Mouse (Mus musculus) thymus, postnatal 0 days (tissue): ENCODE results near the gene Cutc. TPM values are rescaled to one million over a fixed set of nuclear protein-coding genes. Genes with fewer than 3 reads are reported as not detected.

Source experiments
- DNase-seq: peaks from one replicate; pipeline ENCODE4 v3.0.0-alpha.2; 2015; ENCODE audit warnings: low spot score
- polyA plus RNA-seq: library from polyadenylated mRNA; unstranded; fragments of >200 nt; fragmentation: Nextera tagmentation; extraction: Ambion mirVana; gene quantifications from 2 replicates; pipeline ENCODE4 v1.2.1, GENCODE M21; 2015

Gene Cutc
- polyA plus RNA-seq: 25.4 and 26.5 TPM in 2 replicates

DNA sequence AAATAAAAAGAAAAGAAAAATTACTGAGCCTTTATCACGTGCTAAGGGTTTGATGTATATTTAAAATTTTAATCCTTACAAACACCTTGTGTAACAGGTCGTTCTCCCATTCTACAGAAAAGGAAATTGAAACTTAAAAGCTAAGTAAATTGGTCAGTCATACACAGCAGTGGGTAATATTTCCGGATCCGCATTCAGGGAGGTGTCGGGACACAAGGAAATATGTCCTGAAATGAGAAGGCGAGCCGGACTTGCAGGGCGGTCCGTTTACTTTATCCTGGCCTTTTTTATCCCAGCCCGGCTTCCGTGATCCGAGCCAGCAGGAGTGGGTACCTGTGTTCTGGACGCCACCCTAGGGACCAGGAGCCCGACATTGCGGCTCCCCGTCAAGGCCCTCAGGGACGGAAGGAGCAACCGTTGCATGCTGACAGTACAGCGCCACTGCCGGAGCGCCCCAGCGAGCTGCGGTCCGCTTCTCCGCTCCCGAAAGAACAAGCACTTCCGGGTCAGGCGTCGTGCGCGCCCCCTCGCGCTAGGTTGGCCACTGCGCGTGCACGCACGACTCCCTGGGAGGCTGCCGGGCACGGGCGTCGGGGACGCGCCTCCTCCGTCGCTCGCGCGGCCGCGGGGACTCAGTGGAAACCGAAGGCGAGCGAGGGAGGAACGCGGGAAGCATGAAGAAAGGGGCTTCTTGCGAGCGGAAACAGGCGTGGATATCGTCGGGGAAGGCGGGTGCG, at the start of gene Cutc, which contains the start of gene Cox15:
Cutc (plus strand) TSS at position 508 of the 737 bp plus-strand sequence.
Cox15 (minus strand) TSS at position 512 of the 737 bp plus-strand sequence.
- DNase-seq: peak; percentile 99

DNA sequence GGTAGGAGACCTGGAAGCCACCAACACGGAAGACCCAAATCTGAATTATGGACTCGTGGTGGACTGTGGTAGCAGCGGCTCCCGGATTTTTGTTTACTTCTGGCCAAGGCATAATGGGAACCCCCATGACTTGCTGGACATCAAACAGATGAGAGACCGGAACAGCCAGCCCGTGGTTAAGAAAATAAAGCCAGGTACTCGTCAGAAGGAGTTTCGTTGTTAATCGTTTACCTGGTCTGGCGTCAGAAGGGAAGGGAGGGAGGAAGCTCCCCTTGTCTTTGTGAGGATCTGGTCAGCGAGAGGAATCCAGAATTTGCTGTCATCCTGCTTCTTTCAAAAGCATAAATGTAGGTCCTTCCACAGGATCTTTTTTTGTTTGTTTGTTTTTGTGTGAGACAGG, 48.6 kb upstream of the Cutc start:
- DNase-seq: no peak

DNA sequence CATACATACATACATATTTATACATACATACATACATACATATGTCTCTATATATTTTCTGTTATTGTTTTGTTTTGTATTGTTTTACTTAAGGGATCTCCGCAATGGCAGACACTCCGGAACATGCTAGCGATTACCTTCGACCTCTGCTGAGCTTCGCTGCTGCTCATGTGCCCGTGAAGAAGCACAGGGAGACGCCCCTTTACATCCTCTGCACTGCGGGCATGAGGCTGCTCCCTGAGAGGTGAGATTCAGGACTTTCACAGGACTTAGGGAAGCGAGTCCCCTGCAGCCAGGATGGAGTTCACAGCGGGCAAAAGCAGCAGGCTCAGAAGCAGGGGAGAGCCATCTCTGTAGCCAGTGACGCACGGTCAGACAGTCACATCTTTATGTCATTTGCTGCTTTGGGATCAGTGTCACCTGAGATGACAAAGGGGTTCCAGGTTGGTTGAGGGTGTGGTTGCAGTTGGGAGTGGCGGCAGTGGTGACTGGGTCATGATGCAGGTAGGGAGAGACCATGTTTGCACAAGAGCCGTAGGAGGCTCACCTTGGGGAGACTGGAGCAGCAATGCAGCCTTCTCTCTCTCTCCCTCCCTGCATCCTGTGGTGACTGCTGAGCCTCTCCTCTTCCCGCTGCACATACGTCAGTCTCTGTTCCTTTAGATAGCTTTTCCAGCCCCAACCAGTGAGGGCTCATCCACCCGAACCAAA, 47.9 kb upstream of the Cutc start:
- DNase-seq: no peak

DNA sequence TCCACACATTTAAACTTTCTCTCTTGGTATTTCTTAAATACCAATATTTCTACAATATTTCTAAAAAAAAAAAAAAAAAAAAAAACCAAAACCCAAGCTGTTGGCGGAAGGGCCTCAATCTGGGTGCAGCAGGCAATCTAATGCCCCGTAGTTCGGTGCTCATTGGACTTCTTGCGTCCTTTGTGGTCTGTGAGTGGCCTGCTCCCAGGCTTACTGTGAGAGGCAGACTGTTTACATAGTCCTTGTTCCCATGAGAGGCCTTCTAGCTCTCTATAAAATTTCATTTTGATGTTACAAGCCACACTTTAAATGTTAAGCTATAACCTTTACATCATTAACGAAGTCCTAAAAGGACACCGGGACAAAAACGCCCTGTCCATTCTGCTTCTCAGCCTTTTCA, 44.6 kb upstream of the Cutc start:
- DNase-seq: no peak

DNA sequence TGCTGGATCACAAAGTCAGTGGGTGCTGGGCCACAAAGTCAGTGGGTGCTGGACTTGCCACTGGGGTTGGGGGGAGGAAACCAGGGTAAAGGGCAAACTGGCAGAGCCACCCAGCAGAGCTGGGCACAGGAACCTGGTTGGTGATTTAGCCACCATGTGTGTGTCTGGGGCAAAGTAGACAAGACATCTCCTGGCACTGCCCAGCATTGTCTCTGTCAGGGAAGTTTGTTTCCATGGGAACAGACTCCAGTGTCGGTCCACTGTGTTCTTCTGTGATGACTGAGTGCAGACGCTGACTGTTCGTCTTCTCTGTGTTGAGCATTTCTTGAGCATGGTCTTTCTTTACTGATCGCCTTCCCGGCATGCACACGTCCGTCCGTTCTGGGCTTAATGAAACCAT, 43.5 kb upstream of the Cutc start:
- DNase-seq: no peak

DNA sequence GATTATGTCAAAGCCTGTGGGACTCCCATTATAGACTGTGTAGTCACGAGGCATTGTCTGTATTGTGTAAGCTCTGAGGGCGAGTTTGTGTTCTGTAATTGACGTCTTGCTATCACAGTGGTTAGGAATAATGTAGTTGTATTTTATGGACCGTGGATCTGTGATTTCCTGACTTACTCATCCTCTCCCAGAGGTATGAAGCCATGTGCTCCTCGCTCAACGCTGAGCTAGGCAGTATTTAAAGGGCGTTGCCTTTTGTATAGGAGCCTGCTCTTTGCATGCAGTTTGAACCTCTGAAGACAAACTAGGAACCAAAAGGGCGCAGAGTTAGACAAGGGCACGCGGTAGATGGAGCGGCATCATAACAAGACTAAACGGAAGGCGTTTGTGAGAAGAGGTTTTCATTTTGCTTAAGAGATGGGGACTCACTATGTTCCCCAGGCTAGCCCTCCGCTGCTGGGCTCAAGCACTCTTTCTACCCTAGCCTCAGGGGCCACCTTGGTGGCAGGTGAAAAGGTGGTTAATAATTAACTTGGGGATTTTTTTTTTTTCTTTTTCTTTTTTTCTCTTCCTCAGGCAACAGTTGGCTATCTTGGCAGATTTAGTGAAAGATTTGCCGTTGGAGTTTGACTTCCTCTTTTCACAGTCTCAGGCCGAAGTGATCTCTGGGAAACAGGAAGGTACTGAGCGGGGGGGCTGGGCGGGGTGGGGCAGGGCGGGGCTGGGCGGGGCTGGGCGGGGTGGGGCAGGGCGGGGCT, 41.5 kb upstream of the Cutc start:
- DNase-seq: peak; percentile 71

DNA sequence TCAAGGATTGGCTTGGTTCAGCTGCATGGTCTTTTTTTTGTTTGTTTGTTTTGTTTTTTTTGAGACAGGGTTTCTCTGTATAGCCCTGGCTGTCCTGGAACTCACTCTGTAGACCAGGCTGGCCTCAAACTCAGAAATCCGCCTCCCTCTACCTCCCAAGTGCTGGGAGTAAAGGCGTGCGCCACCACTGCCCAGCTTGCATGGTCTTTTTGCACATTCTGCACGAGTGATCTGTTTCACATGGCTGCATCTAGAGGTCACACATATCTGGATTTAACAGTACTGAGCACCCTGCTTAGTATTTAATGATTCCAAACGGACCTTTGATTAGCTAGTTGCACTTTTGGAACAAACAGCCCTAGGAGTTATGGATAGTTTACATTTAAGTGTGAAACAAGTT, 40.8 kb upstream of the Cutc start:
- no peak for DNase-seq

DNA sequence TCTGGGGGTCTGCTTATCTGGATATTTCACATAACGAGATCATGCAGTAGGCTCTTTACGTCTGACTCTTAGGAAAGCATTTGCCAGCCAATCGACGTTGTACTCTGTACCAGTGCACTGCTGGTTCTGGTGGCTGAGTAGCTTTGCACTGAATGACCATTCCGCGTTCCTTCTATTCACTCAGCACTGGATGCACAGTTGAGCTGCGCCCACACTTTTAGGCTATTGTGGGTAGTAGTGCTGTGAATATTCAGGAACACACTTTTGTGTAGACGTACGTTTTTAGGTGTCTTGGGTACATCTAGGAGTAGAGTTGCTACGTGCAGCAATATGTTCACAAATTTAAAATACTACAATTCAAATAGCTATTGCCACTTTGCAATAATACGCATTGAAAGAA, 32.7 kb upstream of the Cutc start:
- no peak for DNase-seq

DNA sequence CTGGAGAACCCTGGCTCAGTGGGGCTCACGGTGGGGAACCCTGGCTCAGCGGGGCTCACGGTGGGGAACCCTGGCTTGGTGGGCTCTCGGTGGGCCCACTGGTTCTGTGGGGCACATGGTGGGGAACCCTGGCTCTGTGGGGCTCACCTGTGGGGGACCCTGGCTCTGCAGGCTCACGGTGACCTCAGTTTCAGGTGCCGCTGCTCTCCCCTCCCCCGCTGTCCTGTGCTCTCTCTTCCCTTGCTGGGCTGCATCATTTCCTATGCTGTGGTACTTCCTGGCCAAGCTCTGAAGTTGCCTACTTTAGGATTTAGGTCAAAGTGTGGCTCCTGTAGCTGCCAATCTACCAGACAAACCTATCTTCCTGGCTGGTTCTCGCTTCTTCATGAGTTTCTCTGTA, 29.9 kb upstream of the Cutc start:
- peak; percentile 85 for DNase-seq

DNA sequence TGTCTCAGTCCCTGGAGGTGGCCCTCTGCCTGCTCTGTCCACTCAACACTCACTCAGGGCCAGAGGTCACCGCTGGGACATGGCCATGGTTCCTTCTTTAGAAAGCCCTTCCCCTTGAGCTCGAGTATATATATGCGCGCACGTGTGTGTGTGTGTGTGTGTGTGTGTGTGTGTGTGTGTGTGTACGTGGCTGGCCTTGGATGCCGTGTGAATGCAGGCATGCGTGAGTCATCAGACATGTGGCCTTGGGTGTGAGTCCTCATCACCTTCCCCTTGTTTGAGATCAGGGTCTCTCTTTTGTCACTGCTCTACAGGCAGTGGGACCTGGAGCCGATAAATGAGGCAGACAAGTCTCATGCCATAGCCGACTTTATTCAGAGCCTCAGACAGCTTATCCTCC, 29.3 kb upstream of the Cutc start:
- DNase-seq: no peak

DNA sequence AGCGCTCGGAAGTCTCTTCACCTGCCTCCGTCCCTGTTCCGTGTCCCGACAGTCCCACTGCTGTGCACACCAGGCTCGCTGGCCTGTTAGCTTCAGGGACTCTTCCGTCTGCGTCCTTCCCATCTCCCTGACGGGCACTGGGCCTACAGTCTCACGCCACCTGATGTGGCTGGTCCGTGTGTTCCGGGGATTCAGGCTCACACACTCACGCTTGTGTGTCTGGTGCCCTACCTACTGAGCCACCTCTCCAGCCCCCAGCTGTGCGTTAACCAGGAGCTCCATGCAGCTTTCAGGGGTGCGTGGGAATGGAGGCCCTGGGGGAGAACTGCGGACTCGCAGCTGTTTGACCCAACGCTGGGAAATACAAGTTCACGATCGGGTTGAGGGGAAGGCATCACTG, 28.6 kb upstream of the Cutc start:
- no peak for DNase-seq

DNA sequence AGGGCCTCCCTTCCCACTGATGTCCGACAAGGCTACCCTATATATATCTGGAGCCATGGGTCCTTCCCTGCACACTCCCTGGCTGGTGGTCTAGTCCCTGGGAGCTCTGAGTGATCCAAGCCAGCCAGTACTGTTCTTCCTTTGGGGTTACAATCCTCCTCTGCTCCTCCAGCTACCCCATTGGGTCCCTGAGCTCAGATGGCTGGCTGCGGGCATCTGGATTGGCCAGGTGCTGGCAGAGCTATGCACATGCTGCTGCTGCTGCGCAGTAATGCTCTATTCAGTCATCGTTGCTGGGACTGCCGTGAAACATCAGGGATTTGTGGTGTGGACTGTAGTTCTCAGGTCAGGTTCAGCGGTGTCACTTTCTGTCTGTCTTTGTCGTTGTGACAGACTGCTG, 28.0 kb upstream of the Cutc start:
- no peak for DNase-seq

DNA sequence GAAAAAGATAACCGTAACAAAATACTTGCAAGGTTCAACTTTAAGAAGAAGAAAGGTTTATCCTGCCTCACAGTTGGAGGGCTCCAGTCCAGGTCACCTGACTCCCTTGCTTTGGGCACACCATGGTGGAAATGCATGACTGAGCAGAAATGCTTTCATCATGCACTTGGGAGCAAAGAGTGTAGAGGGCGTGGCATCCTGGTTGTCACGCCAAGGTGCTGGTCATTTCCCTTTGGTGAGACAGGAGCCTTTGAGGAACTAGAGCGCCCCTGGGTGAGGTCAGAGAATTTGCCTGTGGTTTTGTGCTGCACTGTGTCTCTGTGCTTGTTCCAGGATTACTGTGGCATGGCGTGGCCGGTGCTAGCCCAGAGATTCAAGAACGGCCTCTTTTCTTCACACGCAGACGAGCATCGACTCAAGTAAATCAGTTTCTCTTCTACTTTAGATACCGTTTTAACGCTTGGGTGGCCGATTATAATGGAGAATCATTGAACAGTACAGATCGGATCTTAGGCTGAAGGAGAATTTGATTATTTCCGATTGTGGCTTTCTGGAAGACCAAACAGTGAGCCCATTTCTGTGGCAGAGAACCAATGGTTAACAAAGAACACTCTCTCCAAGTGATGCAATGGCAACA, 26.2 kb upstream of the Cutc start:
- DNase-seq: no peak

DNA sequence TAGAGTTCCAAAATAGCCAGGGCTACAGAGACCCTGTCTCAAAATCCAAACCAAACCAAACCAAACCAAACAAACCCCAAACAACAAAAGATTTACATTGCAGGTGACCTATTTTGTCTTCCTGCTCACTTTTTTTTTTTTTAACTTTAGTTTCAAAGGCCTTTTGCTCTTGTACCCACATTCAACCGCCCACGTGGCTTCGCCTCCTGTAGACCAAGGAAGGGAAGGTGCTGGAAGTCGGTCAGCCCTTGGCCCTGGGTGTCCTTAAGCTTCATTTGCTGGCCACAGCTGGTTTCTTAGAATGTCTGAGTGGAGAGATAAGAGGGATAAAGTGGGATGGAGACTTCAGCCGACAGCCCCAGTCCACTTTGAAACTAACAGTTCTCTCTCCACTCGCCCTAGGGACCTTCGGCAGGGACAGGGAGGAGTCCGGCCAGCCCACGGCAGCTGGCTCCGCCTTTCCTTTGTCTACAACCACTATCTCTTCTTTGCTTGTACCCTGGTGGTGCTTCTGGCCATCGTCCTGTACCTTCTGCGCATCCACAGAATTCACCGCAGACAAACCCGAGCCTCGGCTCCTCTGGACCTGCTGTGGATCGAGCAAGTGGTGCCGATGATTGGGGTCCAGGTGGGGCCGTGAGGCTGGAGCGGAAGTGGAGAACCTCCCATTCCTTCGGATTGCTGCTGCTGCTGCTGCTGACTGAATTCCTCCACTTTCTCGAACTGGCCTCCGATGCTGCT, 23.3 kb upstream of the Cutc start:
- DNase-seq: peak; percentile 69

DNA sequence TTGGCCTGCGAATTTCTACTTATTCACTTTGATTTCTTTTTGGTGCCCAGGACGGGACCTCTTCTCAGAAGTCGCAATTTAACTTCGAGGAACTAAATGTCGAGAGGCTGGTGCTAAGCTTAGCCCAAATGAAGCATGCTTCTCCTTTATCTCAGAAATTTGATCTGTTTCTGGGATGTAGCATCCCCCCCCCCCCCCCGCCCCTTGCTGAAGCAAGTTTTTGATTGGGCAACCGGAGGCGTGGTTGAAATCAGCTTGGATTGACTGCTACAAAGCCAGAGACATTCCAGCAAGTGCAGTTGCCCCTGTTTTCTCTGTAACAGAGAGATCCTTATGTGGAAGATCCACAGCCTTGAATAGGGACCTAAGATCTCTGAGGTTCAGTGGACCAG, 22.8 kb upstream of the Cutc start:
- DNase-seq: no peak

DNA sequence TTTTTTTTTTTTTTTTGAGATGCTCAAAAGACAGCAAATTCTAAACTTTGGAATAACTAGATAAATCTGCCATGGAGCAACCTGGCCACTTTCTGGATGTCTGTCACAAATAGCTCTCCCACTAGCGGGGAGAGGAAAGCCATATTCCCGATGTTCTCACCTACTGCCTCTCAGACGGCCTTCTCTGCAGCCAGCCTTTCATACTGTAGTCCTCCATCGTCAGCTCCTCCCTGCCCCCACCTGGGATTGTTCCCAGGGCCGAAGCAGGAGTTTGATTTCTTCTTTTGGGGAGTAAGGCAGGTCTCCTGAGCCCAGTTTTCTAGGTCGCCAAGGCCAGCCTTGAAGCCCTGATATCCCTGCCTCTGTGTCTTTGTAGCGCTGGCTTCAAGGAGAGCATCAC, 21.6 kb upstream of the Cutc start:
- no peak for DNase-seq

DNA sequence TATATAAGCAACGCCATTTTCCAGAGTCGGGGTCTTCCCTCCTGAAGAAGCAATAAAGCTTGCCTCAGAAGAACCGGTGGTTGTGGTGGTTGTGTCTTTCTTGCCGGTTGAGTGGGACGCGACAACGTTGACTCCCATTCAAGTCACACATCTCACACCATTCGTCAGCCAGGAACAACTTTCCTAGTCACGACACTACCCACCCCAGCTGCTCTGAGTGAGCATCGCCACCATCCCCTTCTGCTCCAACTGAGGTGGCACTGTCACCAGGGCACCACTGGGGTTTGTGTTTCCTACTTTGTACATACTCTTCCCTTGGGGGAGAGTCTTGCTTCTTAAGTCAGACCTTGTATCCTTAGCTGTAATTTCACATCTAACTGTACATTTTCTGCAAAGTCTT, 14.4 kb upstream of the Cutc start:
- no peak for DNase-seq

DNA sequence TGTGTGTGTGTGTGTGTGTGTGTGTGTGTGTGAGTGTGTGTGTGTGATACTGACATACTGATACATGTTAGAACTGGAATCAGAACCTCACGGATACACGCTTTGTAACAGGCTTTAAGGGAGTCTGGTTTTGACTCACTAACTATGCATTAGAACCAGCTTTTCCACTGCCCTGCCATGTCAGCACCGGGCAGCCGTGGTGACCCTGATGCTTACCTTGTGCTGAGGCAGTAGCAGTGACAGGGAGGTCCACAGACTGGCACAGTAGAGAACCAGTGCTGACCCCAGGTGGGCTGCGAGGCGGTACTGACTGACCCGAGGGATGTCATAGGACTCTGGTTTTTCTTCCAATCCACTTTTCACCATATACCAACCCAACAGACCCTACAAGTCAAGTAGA, 9.4 kb upstream of the Cutc start:
- no peak for DNase-seq

DNA sequence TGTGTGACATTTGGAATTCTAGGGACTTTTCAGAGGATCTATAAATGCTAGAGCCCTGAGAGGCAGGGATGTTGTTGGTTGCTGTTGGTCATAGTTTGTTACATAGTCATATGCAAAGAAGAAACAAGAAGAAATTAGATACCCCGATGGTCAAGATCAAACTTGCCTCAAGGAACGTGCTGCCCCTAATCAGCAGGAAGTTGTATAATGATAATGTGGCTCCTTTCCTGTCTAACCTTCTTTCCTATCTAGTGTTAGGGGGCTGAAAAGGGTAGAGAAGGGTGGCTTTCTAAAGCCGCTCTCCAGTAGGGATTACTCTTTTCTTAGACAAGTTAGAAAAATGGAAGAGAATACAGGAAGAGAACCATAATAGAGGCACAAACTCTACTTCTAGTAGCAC, 7.1 kb upstream of the Cutc start:
- DNase-seq: no peak

DNA sequence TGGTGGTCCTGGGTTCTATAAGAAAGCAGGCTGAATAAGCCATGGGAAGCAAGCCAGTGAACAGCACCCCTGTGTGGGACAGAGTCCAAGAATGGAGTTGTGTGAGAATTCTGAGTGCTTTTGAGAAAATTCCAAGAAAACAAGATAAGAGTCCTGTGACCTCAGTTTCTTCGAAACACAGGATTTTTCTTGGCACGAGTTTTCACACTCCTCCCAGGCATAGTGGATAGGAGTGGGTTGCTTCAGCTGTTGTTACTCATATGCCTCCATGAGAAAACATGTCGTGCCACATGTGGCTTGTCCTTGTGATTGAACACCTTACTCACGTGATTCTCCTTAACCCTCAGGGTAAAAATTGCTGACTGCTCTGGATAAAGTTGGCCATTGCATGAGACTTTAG, 4.9 kb upstream of the Cutc start:
- no peak for DNase-seq

DNA sequence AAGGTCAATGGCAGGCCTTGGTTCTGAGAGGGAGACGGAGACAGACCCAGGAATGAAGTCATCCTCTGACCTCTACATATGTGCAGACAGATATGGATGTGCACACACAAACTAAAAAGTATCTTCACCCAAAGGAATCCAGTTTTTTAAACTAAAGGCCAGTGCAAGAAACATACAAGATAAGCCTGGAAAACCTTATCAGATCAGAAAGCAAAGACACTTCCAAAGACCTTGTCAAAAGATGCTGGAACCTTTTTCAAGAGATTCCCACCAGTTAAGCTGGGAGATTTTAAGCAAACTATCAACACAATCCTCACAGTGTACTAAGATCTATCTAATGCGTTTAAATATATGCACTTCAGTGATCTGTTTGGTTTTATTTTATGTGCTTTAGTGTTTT, 2.8 kb upstream of the Cutc start:
- DNase-seq: no peak
